Mouse (Mus musculus) embryonic fibroblast, embryonic 13.5 days (primary cell): Measurements from ENCODE around the gene Scin.

ENCODE experiments used
- CTCF ChIP-seq: IDR thresholded peaks from 2 replicates; pipeline ENCODE4 v1.5.1; 2011; ENCODE audit warnings: mild to moderate bottlenecking, control low read depth, low read length, moderate library complexity, borderline replicate concordance; ENCODE audit not compliant: insufficient read depth
- POLR2A ChIP-seq: IDR thresholded peaks from 2 replicates; pipeline ENCODE4 v1.6.1; 2011; ENCODE audit warnings: low read depth, mild to moderate bottlenecking, control low read depth, low read length, moderate library complexity

- TF ChIP-seq CTCF (no peak), POLR2A (no peak)
Observed at GRCm38 (mm10) chr12:40017955-40018505, 116.0 kb downstream of the Scin start.
